Mouse (Mus musculus) brain, embryonic 14.5 days (tissue): ENCODE data around the gene Kctd11.

Source experiments
- CTCF ChIP-seq: fragments of 200-500 bp; IDR thresholded peaks from 2 replicates; pipeline ENCODE4 v1.5.1; 2012; ENCODE audit warnings: inconsistent platforms, mild to moderate bottlenecking, moderate library complexity, borderline replicate concordance; ENCODE audit not compliant: insufficient read depth, insufficient read length; ENCODE audit errors: extremely low read depth
- POLR2A ChIP-seq: fragments of 200-500 bp; IDR thresholded peaks from 2 replicates; pipeline ENCODE4 v1.6.1; 2012; ENCODE audit warnings: mild to moderate bottlenecking, inconsistent platforms, borderline replicate concordance; ENCODE audit not compliant: poor library complexity, insufficient read depth, insufficient read length, severe bottlenecking; ENCODE audit errors: extremely low read depth

GRCm38 (mm10) chr11:69904311-69904710 lies 23.1 kb upstream of the Kctd11 start:
- TF ChIP-seq POLR2A = no peak
- no peak for TF ChIP-seq CTCF
